Mouse (Mus musculus) forebrain, embryonic 11.5 days (tissue): ENCODE measurements at regions not wholly inside any gene's neighbourhood (a gene's known extent, or its start where the extent isn't known, plus 50 kb on each side); places are given as distances from the start of the nearest gene placed in this dataset.

ENCODE experiments used
- ATAC-seq: fragments of 200-750 bp; cut with Nextera tagmentation; replicated peaks from 2 replicates; pipeline ENCODE4 v1.8.0; 2017; ENCODE audit warnings: moderate TSS enrichment; ENCODE audit not compliant: low FRiP score
- DNase-seq: peaks from one replicate; pipeline ENCODE4 v3.0.0-alpha.2; 2017; ENCODE audit warnings: low spot score
- H3K27ac ChIP-seq: fragments of 300-500 bp; sonication (generic); 2 replicates; pipeline ENCODE4 v1.5.1; 2014; ENCODE audit warnings: low read depth, low read length
- H3K27me3 ChIP-seq: fragments of 300-500 bp; sonication (generic); 2 replicates; pipeline ENCODE4 v1.6.1; 2014; ENCODE audit warnings: mild to moderate bottlenecking, low read length, mixed read lengths; ENCODE audit not compliant: control insufficient read depth, insufficient read depth
- H3K36me3 ChIP-seq: fragments of 300-500 bp; sonication (generic); 2 replicates; pipeline ENCODE4 v1.6.1; 2014; ENCODE audit warnings: mild to moderate bottlenecking, low read length, moderate library complexity, mixed read lengths; ENCODE audit not compliant: control insufficient read depth, insufficient read depth
- H3K4me1 ChIP-seq: fragments of 300-500 bp; sonication (generic); replicated peaks from 2 replicates; pipeline ENCODE4 v1.6.1; 2014; ENCODE audit warnings: low read length, mixed read lengths; ENCODE audit not compliant: control insufficient read depth, insufficient read depth
- H3K4me2 ChIP-seq: fragments of 300-500 bp; sonication (generic); 2 replicates; pipeline ENCODE4 v1.6.1; 2014; ENCODE audit warnings: low read depth, mild to moderate bottlenecking, low read length, moderate library complexity, mixed read lengths; ENCODE audit not compliant: severe bottlenecking
- H3K4me3 ChIP-seq: fragments of 300-500 bp; sonication (generic); 2 replicates; pipeline ENCODE4 v1.5.1; 2014; ENCODE audit warnings: low read depth, low read length
- H3K9ac ChIP-seq: fragments of 300-500 bp; sonication (generic); 2 replicates; pipeline ENCODE4 v1.6.1; 2014; ENCODE audit warnings: low read length
- H3K9me3 ChIP-seq: fragments of 300-500 bp; sonication (generic); 2 replicates; pipeline ENCODE4 v1.6.1; 2016; ENCODE audit warnings: low read length, mixed read lengths; ENCODE audit not compliant: control insufficient read depth
- WGBS: fragments of 180-500 bp; shearing (Covaris S2); extraction: QIAGEN DNeasy Blood & Tissue Kit; methylation state at CpG from one replicate; pipeline ENCODE4 v1.1.7; 2014; 5-methylcytosine and 5-hydroxymethylcytosine counted together

DNA sequence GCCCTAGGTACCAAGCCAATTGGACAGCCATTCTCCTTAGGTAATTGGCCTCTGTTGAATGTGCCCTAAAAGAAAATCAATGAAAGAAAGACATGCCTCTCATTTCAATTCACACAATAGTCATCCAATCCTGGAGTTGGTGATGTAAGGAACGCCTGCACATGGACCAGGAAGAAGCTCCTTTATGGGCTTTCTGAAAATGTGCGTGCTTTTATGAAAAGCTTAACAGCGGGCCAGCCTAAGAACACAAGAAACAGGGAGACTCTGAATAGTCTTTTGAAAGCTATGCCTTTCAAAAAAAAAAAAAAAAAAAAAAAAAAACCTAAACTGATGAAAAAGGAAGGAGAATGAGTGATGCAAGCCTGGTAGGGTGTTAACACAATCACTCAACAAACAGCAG, 183.1 kb downstream of the Pcdh19 start:
- no peaks in the 10 kb centered on the region for H3K4me1 ChIP-seq
- no peaks in the 10 kb centered on the region for H3K36me3 ChIP-seq
- H3K9ac ChIP-seq: no peak overlapping the region
- DNase-seq (no peak), ATAC-seq (peak; percentile 91)
- no peaks in the 10 kb centered on the region for H3K9me3 ChIP-seq
- H3K4me3 ChIP-seq: no peak overlapping the region
- 40% methylated on average over 3 of the region's 3 CpGs for WGBS
- H3K27me3 ChIP-seq: no peaks in the 10 kb centered on the region
- H3K27ac ChIP-seq: no peak overlapping the region
- H3K4me2 ChIP-seq: no peak overlapping the region

DNA sequence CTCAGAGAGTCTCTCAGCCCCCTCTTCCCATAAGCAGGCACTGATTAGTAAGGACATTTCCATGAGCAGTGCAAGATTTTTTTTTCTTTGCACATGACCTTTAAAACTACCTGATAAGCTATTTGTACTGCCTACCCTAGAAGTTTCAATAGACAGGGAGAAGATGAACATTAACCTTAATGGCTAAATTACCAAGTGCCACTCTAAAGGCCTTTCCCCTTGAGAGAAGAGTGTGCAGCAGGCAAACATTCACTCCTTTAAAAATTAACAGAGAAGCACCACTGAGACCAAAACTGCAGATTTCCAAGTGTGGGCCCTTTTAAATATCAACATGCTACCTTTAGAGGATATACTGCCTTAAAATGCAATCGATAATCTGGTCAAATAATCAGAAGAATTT, 226.9 kb downstream of the Pcdh19 start:
- DNase-seq (no peak), ATAC-seq (no peak)
- no peaks in the 10 kb centered on the region for H3K9me3 ChIP-seq
- no peak overlapping the region for H3K27ac ChIP-seq
- no peaks in the 10 kb centered on the region for H3K36me3 ChIP-seq
- H3K9ac ChIP-seq: no peak overlapping the region
- no peak overlapping the region for H3K4me2 ChIP-seq
- no peaks in the 10 kb centered on the region for H3K4me1 ChIP-seq
- no peaks in the 10 kb centered on the region; the same call in 1 of the 2 replicates for H3K27me3 ChIP-seq
- WGBS: 76% methylated on average over 1 of the region's 1 CpGs
- no peak overlapping the region for H3K4me3 ChIP-seq

DNA sequence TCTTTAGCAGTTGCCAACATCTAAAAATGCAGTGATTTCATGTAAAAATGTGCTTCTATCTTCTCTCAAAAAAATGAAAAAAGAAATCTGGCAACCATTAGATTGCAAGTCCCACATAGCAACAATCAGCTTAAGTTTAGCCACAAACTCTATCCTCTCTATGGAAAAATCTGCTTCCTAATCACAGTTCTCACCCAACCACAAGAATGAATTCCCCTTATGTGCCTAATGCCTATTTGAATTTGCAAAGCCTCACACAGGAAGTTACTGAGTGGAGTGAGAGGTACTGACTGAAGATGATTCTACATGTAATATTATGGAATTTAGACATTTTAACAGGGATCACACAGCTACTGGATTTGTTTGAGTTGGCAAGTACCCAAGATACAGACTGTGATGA, 241.4 kb downstream of the Pcdh19 start:
- DNase-seq (no peak), ATAC-seq (no peak)
- Histone ChIP-seq H3K36me3 (no peaks in the 10 kb centered on the region), H3K4me1 (no peaks in the 10 kb centered on the region), H3K4me2 (no peak overlapping the region), H3K9ac (no peak overlapping the region), H3K27me3 (no peaks in the 10 kb centered on the region), H3K27ac (no peak overlapping the region), H3K4me3 (no peak overlapping the region), H3K9me3 (no peaks in the 10 kb centered on the region)

DNA sequence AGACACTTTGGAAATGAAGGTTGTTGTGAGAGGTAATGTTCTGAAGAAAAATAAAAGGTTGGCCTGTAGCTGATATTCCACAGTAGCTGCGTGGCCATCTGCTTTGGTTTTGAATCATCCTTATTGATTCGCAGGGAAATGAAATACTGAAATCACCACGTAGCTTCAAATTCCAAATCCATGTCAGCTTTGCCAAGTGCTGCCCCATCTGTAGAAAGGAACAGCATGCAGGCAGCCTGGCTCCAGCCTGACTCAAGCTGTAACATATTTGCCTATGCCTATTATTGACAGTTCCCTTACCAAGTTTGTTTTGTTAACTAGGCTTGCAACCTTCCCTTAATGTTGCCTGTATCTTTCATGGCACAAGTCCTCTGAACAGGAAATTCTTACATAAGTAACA, 286.3 kb downstream of the Pcdh19 start:
- WGBS: 90% methylated on average over 3 of the region's 3 CpGs
- Histone ChIP-seq H3K27ac (no peak overlapping the region), H3K36me3 (no peaks in the 10 kb centered on the region), H3K9ac (no peak overlapping the region), H3K4me3 (no peak overlapping the region), H3K4me1 (no peaks in the 10 kb centered on the region), H3K4me2 (no peak overlapping the region), H3K27me3 (no peaks in the 10 kb centered on the region), H3K9me3 (no peaks in the 10 kb centered on the region)
- DNase-seq (no peak), ATAC-seq (no peak)

DNA sequence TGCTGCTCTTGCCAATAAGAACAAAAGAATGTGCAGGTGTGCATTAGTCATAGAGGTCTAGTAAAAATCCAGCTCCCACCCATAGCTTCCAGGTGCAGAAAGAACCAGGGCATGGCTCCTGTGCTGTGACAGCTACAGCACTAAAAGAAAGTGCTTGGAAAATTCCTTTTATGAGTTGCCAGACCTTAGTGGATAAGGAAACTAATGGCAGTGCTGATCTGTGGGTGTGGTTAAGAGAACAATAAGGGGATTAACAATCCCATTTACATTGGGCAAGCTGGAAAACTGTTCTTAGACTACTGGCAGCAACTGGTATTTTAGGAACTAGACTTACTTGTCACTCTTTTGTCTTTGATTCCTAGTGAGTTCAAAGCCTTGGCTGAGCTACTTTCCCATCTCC, 301.0 kb downstream of the Pcdh19 start:
- Histone ChIP-seq H3K9ac (no peak overlapping the region), H3K4me3 (no peak overlapping the region), H3K27me3 (no peaks in the 10 kb centered on the region), H3K4me1 (no peaks in the 10 kb centered on the region), H3K9me3 (no peaks in the 10 kb centered on the region), H3K36me3 (no peaks in the 10 kb centered on the region), H3K4me2 (no peak overlapping the region), H3K27ac (no peak overlapping the region)
- DNase-seq: no peak
- peak; percentile 53 for ATAC-seq

DNA sequence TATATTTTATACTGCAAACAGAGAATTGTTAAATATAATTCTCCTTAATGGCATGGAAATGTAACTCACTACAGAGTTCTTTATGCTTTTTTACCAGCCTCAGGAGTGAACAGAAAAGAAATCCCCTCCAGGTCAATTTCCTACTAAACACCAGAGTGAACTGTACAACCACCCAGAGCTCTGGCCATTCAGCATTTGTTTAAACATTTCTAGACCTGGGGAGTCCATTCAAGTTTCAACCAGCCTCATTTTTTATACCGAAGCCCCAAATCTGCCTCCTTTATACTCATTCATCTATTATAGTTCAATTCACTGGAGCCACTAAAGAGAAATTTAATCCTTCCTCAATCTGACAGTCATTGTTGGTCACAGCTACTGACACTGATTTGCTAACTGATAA, 314.8 kb downstream of the Pcdh19 start:
- Histone ChIP-seq H3K27ac (no peak overlapping the region), H3K4me3 (no peak overlapping the region), H3K4me1 (no peaks in the 10 kb centered on the region), H3K4me2 (no peak overlapping the region), H3K9me3 (no peaks in the 10 kb centered on the region), H3K36me3 (no peaks in the 10 kb centered on the region), H3K27me3 (no peaks in the 10 kb centered on the region), H3K9ac (no peak overlapping the region)
- ATAC-seq (peak; percentile 61), DNase-seq (no peak)
- WGBS: 25% methylated on average over 1 of the region's 1 CpGs

DNA sequence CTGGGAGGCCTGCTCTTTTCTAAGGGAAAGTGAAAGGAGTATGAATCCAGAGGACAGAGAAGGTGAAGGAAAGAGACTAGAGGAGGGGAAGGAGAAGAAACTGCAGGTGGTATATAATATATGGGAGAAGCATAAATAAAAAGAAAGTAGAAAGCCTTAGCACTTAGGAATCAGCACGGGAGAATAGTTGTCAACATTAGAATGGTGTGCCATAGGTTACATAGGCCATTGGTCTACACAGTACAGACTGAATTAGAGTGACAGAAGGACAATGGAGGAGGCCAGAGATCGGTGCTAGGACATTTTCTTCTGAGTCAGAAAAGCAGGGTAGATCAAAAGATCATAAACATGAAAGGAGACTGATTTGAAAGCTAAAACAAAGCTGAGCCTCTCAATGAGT, 315.7 kb downstream of the Pcdh19 start:
- WGBS: 29% methylated on average over 2 of the region's 2 CpGs
- H3K4me1 ChIP-seq: no peaks in the 10 kb centered on the region
- DNase-seq: no peak
- 0 out of 2 replicates have a peak, but pooled peaks have one; percentile 55 for ATAC-seq
- H3K9me3 ChIP-seq: no peaks in the 10 kb centered on the region
- no peaks in the 10 kb centered on the region for H3K27me3 ChIP-seq
- H3K4me3 ChIP-seq: no peak overlapping the region
- no peak overlapping the region for H3K27ac ChIP-seq
- no peak overlapping the region for H3K9ac ChIP-seq
- no peak overlapping the region for H3K4me2 ChIP-seq
- H3K36me3 ChIP-seq: no peaks in the 10 kb centered on the region

DNA sequence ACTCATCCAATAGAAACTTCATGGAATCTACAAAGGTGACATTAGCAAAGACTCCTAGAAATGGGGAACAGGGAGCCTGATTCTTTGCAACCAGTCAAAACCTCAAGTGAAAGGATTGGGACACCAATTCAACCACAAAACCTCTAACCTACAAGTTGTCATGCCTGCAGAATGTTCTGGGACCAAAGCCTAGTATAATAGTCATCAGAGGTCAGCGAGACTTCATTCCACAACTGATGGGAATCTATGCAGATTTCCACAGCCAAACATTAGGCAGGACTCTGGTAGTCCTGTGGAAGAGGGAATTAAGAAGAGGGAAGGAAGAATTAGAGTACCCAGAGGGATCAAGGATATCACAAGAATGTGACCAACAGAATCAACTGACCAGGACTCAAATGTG, 316.4 kb downstream of the Pcdh19 start:
- no peak for ATAC-seq
- 82% methylated on average over 1 of the region's 1 CpGs for WGBS
- H3K4me1 ChIP-seq: no peaks in the 10 kb centered on the region
- H3K27ac ChIP-seq: no peak overlapping the region
- H3K4me3 ChIP-seq: no peak overlapping the region
- H3K9ac ChIP-seq: no peak overlapping the region
- no peak overlapping the region for H3K4me2 ChIP-seq
- no peaks in the 10 kb centered on the region for H3K27me3 ChIP-seq
- DNase-seq: no peak
- H3K36me3 ChIP-seq: no peaks in the 10 kb centered on the region
- no peaks in the 10 kb centered on the region for H3K9me3 ChIP-seq

DNA sequence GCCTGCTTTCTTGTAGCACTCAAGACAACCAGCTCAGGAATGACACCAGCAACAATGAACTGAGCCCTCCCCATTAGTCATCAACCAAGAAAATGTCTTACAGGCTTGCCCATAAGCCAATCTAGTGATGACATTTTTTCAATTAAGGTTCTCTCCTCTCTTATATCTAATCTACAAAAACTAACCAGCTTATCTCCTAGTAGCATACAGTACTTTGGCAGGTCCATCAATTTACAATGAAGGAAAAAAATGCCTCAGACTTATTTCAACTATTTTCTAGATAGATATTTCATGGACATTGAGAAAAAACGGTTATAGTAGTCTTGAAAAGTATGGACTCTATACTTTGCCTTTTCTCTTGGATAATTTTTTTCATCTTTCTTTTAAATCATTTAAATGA, 328.0 kb downstream of the Pcdh19 start:
- Histone ChIP-seq H3K27ac (no peak overlapping the region), H3K9me3 (no peaks in the 10 kb centered on the region), H3K9ac (no peak overlapping the region), H3K4me1 (no peaks in the 10 kb centered on the region), H3K27me3 (no peaks in the 10 kb centered on the region), H3K4me3 (no peak overlapping the region), H3K36me3 (no peaks in the 10 kb centered on the region), H3K4me2 (no peak overlapping the region)
- ATAC-seq (no peak), DNase-seq (no peak)
- WGBS: 73% methylated on average over 1 of the region's 1 CpGs
